Mouse (Mus musculus): Measurements from ENCODE around the gene Tulp1.
"Not testable (repeated sequence)": the region's sequence is repeated elsewhere in the genome, so short reads cannot be mapped to it uniquely, and the experiment has no call there.

Tulp1 gene

GRCm38 (mm10) chr17:28365122-28365521 is at the start of gene Tulp1:
TSS of gene Tulp1 (minus strand) at chr17:28365222.
- DNase-seq = no peak

GRCm38 (mm10) chr17:28411381-28411960 is 46.4 kb upstream of the Tulp1 start:
- no peak for DNase-seq

- DNase-seq = no peak
These were observed 45.7 kb upstream of the Tulp1 start for GRCm38 (mm10) chr17:28410731-28411130.

- no peak for DNase-seq
These were observed 43.4 kb upstream of the Tulp1 start for GRCm38 (mm10) chr17:28408251-28408918.

- peak; percentile 88 for DNase-seq
These were observed 42.6 kb upstream of the Tulp1 start for GRCm38 (mm10) chr17:28407418-28408250.

- no peak for DNase-seq
These were observed 41.4 kb upstream of the Tulp1 start for GRCm38 (mm10) chr17:28406471-28406870.

- not testable (repeated sequence) for DNase-seq
These were observed 39.7 kb upstream of the Tulp1 start for GRCm38 (mm10) chr17:28404745-28405144.

GRCm38 (mm10) chr17:28404301-28404700 is 39.3 kb upstream of the Tulp1 start:
- no peak for DNase-seq

GRCm38 (mm10) chr17:28394994-28395393 is 30.0 kb upstream of the Tulp1 start:
- DNase-seq = no peak

GRCm38 (mm10) chr17:28394051-28394765 is 29.2 kb upstream of the Tulp1 start:
- DNase-seq = no peak

GRCm38 (mm10) chr17:28391568-28392432 is 26.8 kb upstream of the Tulp1 start:
- DNase-seq = peak; percentile 38

- DNase-seq = no peak
These were observed 23.5 kb upstream of the Tulp1 start for GRCm38 (mm10) chr17:28388534-28388933.

GRCm38 (mm10) chr17:28386150-28386905 is 21.3 kb upstream of the Tulp1 start:
- peak; percentile 96 for DNase-seq

GRCm38 (mm10) chr17:28384298-28384697 is 19.3 kb upstream of the Tulp1 start:
- peak; percentile 80 for DNase-seq

GRCm38 (mm10) chr17:28380255-28380654 is 15.2 kb upstream of the Tulp1 start:
- no peak for DNase-seq

GRCm38 (mm10) chr17:28375592-28376061 is 10.6 kb upstream of the Tulp1 start:
- DNase-seq = peak; percentile 62

GRCm38 (mm10) chr17:28374494-28374893 is 9.5 kb upstream of the Tulp1 start:
- DNase-seq = peak; percentile 87

GRCm38 (mm10) chr17:28373821-28374220 is 8.8 kb upstream of the Tulp1 start:
- DNase-seq = peak; percentile 94

- no peak for DNase-seq
These were observed 6.9 kb upstream of the Tulp1 start for GRCm38 (mm10) chr17:28371941-28372340.

GRCm38 (mm10) chr17:28371286-28371685 is 6.3 kb upstream of the Tulp1 start:
- no peak for DNase-seq

- no peak for DNase-seq
These were observed 4.0 kb upstream of the Tulp1 start for GRCm38 (mm10) chr17:28369056-28369455.

Measured in thymus, postnatal 4 days (tissue).